Mouse (Mus musculus): ENCODE data around the gene Dars. TPM values are rescaled to one million over a fixed set of nuclear protein-coding genes. Genes with fewer than 3 reads are reported as not detected.
"Not testable (repeated sequence)": the region's sequence is repeated elsewhere in the genome, so short reads cannot be mapped to it uniquely, and the experiment has no call there.

Gene Dars
- total RNA-seq, 1 experiment from 2014 or later = 108 TPM

DNA sequence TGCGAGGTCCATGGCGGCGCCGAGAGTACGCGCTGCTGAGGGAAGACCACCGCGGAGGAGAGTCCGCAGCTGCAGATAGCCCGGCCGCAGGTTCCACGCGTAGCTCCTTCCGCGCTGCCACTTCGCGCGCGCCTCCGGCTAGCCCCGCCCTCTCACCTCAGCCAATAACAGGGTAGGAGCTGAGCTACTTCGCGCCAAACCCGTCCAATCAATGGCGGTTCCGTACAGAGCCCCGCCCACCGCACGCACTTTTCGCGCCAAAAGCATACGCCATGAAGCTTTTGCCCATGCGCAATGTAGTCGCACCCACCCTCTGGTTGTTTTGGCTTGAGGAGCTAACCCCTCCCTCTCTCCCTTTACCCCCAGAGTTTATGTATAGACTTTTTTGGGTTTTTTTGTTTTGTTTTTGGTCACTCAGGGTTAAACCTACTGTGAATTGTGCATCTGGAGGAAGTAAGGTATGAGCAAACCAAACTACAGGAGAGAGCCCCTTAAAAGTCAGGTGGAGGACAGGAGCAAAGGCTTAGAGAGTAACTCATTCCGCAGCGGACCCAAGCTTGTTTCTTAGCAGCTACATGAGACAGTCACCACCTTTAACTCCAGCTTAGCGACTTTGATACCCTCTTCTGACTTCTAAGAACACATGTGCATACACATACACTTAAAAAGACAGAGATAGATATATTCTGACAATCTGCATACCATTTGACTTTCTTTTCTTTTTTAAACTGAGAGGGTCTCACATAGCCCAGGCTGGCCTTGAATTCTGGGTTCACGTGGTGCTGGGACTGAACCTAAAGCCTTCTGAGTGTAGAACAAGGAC lies 57.4 kb downstream of the Dars start, which contains the start of gene Mcm6:
Mcm6 (minus strand) TSS at position 111 of the 823 bp plus-strand sequence.
- peak; percentile 97 for ATAC-seq (replicated peaks; ENCODE audit: insufficient number of reproducible peaks, low FRiP score, low TSS enrichment, poor library complexity, severe bottlenecking)

DNA sequence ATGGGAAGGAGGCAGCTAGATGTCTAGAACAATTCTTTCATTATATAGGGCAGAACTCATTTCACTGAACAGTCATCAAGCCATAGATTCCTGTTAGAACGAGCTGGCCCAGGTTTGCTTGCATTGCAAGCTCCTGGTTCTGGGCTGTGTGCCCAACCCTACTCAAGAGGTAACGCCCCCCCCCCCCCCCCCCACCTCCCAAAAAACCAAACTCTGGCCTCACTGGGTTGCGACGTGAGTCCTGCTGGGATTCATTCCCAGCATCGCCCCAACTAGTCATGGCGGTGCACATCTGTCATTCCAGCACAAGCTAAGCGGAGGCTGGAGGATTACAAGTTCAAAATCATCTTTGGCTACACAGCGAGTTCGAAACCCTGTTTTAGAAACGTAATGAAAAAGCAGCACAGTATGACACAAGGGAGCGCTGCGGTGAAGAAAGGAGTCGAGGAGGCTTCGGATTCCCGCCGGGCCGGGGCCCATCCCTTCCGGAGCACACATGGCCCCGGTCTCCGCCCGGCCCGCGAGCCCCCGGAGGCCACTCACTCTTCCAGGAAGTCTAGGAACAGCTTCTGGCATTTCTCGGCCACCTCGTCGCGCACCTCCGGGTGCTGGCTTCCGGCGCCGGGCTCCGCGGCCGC lies 58.1 kb downstream of the Dars start:
- ATAC-seq (replicated peaks; ENCODE audit: insufficient number of reproducible peaks, low FRiP score, low TSS enrichment, poor library complexity, severe bottlenecking) = no peak

DNA sequence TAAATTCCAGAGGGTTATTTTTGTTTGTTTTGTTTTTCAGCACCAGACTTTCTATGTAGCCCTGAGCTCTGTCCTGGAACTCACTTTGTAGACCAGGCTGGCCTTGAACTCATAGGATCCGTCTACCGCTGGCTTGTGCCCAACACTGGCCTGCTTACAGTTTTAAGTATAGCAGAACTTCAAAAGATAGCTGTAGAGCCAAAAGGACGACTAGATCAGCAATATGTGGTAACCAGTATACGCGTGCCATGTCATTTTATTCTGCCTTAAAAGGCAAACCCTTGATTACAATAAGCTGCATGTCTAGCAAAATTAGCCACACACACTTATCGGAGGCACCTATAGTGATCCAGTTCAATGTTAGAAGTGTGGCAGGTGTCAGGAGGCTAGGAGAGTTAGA lies 58.9 kb downstream of the Dars start:
- no peak for ATAC-seq (replicated peaks; ENCODE audit: insufficient number of reproducible peaks, low FRiP score, low TSS enrichment, poor library complexity, severe bottlenecking)

DNA sequence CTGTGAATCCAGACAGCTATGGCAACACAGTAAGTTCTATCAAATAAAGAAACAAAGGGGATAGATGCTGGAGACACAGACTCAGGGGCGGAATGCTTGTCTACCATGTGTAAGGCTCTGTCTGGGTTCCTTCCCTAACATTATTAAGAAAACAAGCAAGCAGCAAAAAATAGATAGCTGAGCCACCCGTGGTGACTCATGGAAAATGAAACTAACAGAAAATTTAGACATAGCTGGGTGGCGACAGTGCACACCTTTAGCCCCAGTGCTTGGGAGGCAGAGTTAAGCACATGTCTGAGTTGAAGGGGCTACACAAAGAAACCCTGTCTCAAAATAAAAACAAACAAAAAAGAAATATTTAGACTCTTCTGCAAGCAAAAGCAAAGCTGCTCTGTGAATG lies 59.7 kb downstream of the Dars start:
- no peak for ATAC-seq (replicated peaks; ENCODE audit: insufficient number of reproducible peaks, low FRiP score, low TSS enrichment, poor library complexity, severe bottlenecking)

DNA sequence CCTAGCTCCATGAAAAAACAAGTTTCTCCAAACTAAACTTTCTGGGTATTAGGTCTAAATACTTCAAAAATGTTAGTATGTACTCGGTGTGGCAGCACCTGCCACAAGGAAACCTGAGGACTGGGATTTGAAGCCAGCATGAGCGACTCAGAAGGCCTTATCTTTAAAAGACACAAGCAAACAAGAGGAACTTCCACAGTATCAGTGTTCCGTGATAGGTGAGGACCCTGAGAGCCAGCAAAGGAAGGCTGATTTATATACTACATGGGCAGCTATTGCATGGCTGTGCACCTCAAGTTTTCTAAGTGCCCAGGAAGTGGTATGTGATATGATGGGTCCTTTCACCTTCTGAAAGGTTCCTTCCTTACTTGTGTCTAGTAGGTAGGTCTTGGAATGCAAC lies 64.1 kb downstream of the Dars start:
- no peak for ATAC-seq (replicated peaks; ENCODE audit: insufficient number of reproducible peaks, low FRiP score, low TSS enrichment, poor library complexity, severe bottlenecking)

DNA sequence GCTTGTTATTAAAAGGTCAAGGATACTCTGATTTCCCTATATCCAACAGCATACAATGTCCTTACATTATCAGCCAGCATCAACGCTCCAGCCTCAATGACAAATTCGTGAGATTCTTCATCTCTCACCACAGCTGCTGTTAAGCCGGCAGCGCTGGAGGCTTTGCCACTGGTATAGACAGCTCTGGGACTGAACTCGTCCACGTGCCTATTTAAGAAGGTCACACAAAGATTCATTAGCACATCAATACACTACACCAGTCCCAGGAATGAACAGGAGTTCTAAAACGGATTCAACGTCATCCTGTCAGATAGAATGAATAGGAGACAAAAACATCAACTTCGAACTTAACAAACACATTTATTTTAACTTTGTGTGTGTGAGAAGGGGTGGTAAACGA lies 72.9 kb downstream of the Dars start:
- no peak for ATAC-seq (replicated peaks; ENCODE audit: insufficient number of reproducible peaks, low FRiP score, low TSS enrichment, poor library complexity, severe bottlenecking)

DNA sequence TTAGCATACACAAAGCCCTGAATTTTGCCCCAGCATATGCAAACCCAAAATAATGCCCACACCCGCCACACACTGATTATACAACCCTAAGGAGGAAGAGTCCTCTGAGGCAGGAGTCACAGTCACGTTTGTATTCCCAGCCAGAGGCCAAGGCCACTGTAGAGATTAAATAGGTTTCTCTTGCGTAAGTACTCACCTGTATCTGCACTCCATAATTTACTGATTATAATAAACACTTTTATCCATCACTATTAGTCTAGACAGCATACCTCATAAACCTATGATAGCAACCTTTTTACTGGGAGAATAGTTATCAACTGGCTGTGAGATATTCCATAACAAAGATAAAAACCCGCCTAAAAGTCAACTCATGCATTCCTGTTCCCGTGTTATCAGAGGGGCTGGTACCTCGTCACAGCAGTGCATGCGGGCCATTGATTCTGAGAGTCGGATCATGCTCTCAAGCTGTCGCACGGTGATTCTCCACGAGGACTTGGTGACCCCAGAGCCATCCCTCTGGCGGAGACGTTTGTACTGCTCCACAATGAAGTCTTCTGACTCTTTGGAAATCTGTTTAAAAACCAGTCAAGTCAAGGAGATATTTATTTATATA lies 79.4 kb downstream of the Dars start:
- ATAC-seq (replicated peaks; ENCODE audit: insufficient number of reproducible peaks, low FRiP score, low TSS enrichment, poor library complexity, severe bottlenecking) = no peak

DNA sequence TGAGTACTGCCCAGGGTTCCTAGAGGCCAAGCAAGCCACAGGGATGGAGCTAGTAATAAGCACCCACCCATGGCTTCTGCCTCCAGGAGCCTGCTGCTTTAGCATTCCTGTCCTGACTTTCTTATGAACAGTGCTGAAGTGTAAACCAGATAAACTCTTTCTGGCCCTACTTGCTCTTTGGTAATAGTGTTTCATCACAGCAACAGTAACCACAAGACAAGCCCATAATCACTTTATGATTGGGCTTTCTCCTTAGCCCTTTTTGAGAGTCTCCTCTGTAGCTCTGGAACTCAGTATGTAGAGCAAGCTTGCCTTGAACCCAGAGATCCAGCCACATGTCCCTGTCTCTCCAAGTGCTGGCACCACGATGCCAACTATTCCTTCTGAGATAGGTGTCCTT lies 86.9 kb downstream of the Dars start:
- no peak for ATAC-seq (replicated peaks; ENCODE audit: insufficient number of reproducible peaks, low FRiP score, low TSS enrichment, poor library complexity, severe bottlenecking)

DNA sequence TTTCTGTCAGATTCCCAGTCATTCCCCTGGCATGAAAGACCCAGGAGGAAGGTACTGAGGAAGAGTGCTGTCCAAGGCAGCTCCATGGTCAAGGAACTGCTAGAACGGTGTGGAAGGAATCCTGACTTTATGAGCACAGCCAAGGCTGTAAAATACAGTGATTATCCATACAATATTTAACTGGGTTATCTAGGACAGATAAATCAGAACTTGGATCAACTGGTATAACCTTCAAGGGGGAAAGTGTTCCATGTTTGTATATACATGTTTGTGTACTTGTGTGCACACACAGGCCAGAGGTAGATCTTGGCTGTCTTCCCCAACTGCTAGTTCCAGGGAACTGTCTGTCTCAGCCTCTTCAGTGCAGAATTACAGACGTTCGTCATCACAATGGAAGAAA lies 89.0 kb downstream of the Dars start, which contains the start of gene Lct:
Lct (minus strand) TSS at position 101 of the 400 bp plus-strand sequence.
- ATAC-seq (replicated peaks; ENCODE audit: insufficient number of reproducible peaks, low FRiP score, low TSS enrichment, poor library complexity, severe bottlenecking) = no peak

DNA sequence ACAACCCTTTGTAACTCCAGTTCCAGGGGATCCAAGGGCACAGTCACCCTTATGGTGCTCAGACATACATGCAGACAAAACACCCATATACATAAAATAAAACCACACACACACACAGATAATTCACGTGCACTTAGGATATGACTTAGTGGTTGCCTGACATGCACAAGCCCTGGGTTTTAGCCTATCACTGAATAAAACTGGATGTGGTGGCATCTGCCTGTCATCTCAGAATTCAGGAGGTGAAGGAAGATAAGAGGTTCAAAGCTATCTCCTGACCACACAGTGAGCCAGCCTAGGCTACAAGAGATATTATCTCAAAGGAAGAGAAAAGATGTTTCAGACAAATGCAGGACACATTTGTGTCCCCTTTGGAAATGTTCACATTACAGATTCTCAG lies 90.0 kb downstream of the Dars start:
- ATAC-seq (replicated peaks; ENCODE audit: insufficient number of reproducible peaks, low FRiP score, low TSS enrichment, poor library complexity, severe bottlenecking) = no peak

DNA sequence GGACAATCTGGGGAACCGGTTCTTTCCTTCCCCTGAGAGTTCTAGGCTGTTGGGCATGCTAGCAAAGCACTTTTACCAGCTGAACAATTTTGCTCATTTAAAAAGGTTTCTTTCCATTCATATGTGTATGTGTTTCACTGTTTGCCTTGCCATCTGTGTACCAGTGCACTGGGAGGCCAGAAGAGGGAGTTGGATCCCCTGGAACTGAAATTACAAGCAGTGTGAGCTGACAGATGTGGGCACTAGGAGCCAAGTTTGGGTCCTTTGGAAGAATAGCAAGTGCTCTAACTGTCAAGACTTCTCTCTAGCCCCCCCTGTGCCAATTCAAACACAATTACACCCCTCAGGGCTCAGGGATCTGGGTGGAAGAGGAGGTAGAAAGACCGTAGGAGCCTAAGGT lies 92.4 kb downstream of the Dars start:
- ATAC-seq (replicated peaks; ENCODE audit: insufficient number of reproducible peaks, low FRiP score, low TSS enrichment, poor library complexity, severe bottlenecking) = no peak

DNA sequence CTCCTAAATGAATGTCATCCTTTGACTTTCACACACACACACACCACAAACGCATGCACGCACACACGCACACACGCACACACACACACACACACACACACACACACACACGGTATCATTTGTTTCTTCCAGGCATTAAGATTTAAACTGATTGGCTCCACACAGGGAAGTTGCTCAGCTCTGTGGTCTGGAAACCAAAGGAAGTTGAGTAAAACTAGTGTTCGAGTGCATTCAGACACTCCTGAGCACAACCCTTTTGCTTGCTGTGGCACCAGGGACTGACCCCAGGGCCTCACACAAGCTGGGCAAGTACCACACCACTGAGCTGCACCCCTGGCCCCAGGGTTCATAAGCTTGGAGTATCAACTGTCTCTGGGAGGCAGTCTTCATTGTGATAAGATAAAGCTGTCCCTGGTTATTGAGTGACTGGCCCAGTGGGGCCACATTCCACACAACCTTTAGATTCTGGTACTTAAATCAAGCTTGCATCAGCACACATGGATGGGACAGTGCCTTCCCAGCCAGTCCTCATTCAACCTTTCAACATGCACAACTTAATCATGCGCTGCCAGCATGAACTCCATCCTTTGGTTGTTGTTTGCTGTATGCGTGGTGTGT lies 94.0 kb downstream of the Dars start:
- ATAC-seq (replicated peaks; ENCODE audit: insufficient number of reproducible peaks, low FRiP score, low TSS enrichment, poor library complexity, severe bottlenecking) = 0 out of 2 replicates have a peak, but pooled peaks have one; percentile 31

DNA sequence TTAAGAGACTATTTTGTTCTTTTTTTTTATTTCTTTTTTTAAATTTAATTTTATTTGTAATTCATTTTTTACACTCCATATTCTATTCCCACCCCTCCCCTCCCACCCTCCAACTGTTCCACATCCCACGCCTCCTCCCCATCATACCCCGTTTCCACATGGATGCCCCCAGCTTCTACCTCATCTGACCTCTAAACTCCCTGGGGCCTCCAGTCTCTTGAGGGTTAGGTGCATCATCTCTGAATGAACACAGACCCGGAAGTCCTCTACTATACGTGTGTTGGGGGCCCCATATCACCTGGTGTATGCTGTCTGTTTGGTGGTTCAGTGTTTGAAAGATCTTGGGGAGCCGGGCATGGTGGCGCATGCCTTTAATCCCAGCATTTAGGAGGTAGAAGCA lies 97.9 kb downstream of the Dars start:
- ATAC-seq (replicated peaks; ENCODE audit: insufficient number of reproducible peaks, low FRiP score, low TSS enrichment, poor library complexity, severe bottlenecking) = not testable (repeated sequence)

DNA sequence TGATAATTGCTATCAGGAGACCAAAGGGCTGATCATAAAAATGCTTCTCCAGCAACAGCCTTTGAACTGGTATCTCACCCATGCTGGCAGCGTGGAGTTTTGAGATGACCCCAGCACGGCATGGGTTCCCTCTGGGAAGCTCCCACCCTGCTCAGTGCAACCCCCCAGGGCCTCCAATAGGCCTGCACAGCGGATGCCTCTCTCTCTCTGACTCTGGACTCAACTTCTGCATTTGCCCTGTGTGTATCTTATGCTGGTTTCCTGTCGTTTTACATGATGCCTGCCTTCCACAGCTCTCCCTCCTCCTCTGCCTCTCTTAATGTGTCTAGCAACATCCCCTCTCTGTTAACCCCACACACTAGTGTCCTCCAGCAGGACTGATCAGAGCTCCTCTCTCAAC lies 102.5 kb downstream of the Dars start:
- ATAC-seq (replicated peaks; ENCODE audit: insufficient number of reproducible peaks, low FRiP score, low TSS enrichment, poor library complexity, severe bottlenecking) = no peak; the same call in 1 of the 2 replicates

Other genes starting within 250 kb of the Dars start
- gene Ubxn4, start 173.4 kb downstream of the Dars start, total RNA-seq (2017) = 178 to 257 TPM (median 245 TPM) in 3 replicates
- not detected in 3 replicates for gene Lct, start 89.0 kb downstream of the Dars start, total RNA-seq (2017)
- gene Mcm6, start 57.7 kb downstream of the Dars start, total RNA-seq (2017) = 50.1 to 76.0 TPM (median 57.7 TPM) in 3 replicates
- 403 to 572 TPM (median 502 TPM) in 3 replicates for gene Cxcr4, start 174.9 kb upstream of the Dars start, total RNA-seq (2017)

Data from monocyte, adult 5-6 weeks (primary cell).